Mouse (Mus musculus): ENCODE results near the gene Tagln3.

DNA sequence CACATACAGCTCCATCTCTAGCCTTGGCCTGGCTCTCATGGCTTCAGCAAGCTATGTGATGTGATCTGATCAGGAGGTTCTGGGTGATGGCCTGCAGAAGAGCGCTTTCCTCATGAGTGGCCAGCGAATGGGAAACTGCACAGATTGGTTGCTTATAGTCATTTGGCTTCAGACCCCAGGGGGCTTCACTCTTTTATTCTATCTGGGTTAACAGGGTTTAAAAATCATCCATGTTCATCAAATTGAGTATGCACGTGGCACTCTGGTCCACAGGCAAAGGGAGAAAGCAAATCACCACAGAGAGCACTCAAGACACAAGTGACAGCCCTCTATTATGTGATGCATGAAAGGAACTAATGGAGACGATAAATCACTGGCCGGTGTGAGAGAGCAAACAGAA lies 11.1 kb downstream of the Tagln3 start:
- no peak for TF ChIP-seq GATA1 (IDR thresholded peaks at IDR 0.05; ENCODE audit: borderline replicate concordance, low read length)
- no peak for TF ChIP-seq FLI1 (IDR thresholded peaks at IDR 0.05; ENCODE audit: low read length)
